Mouse (Mus musculus) limb, embryonic 15.5 days (tissue): ENCODE data around the gene Apob. TPM values are rescaled to one million over a fixed set of nuclear protein-coding genes. Genes with fewer than 3 reads are reported as not detected.
"Not testable (repeated sequence)": the region's sequence is repeated elsewhere in the genome, so short reads cannot be mapped to it uniquely, and the experiment has no call there.

Experiments used
- ATAC-seq: fragments of 200-750 bp; cut with Nextera tagmentation; 2 replicates; pipeline ENCODE4 v1.8.0; 2017; ENCODE audit warnings: low read depth, moderate TSS enrichment; ENCODE audit not compliant: insufficient number of reproducible peaks, low FRiP score, low TSS enrichment
- H3K27ac ChIP-seq: fragments of 300-500 bp; sonication (generic); 2 replicates; pipeline ENCODE4 v1.5.1; 2015; ENCODE audit warnings: moderate library complexity, mild to moderate bottlenecking, inconsistent platforms
- H3K27me3 ChIP-seq: fragments of 300-500 bp; sonication (generic); 2 replicates; pipeline ENCODE4 v1.6.1; 2015; ENCODE audit warnings: inconsistent platforms
- H3K36me3 ChIP-seq: fragments of 300-500 bp; sonication (generic); 2 replicates; pipeline ENCODE4 v1.6.1; 2015; ENCODE audit warnings: inconsistent platforms
- H3K4me1 ChIP-seq: fragments of 300-500 bp; sonication (generic); 2 replicates; pipeline ENCODE4 v1.6.1; 2015; ENCODE audit warnings: inconsistent platforms
- H3K4me2 ChIP-seq: fragments of 300-500 bp; sonication (generic); 2 replicates; pipeline ENCODE4 v1.6.1; 2015; ENCODE audit warnings: mild to moderate bottlenecking, inconsistent platforms
- H3K4me3 ChIP-seq: fragments of 300-500 bp; sonication (generic); 2 replicates; pipeline ENCODE4 v1.5.1; 2015; ENCODE audit warnings: mild to moderate bottlenecking, inconsistent platforms
- H3K9ac ChIP-seq: fragments of 300-500 bp; sonication (generic); 2 replicates; pipeline ENCODE4 v1.6.1; 2015; ENCODE audit warnings: inconsistent platforms
- H3K9me3 ChIP-seq: fragments of 300-500 bp; sonication (generic); 2 replicates; pipeline ENCODE4 v1.6.1; 2016; ENCODE audit warnings: inconsistent platforms
- WGBS: fragments of 180-500 bp; shearing (Covaris S2); methylation state at CpG from one replicate; pipeline ENCODE4 v1.1.7; 2015; 5-methylcytosine and 5-hydroxymethylcytosine counted together
- polyA plus RNA-seq: library from polyadenylated mRNA; unstranded; fragments of >200 nt; fragmentation: Nextera tagmentation; extraction: Ambion mirVana; gene quantifications from 2 replicates; pipeline ENCODE4 v1.2.1, GENCODE M21; 2015

Apob gene
- polyA plus RNA-seq, 1 experiment from 2014 or later: 0.17 TPM

DNA sequence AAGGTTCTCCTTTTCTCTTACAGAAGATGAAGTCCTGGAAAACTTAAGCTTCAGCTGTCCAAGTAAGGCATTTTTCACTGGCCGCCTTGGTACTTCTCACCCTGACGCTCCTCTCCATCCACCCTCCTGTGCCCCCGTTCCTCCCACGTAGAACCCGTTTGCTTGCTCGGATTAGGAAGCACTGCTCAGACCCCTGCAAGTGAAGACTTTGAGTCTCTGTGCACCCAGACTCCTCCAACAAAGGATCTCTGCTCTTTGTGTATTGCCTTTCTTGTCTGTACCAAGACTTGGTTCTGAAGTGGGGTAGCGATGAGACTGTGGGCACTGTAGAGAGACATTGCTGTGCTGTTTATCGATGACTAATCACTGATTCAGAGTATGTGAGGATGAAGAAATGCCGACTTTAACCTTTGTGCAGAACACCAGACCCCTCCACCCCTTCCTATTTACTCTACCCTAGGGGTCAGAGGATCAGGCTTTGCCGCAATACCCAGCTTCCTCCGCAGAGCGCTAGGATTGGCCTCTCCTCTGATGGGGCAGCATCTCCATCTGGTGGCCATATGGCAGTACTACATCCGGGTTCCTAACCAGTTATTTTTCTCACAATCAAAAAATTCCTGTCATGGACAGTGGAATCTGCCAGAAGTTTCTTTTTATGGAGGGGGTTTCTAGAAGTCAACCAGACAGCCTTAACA, 889 bp downstream of the Apob start:
- 54% methylated on average over 13 of the region's 13 CpGs for WGBS
- H3K4me1 ChIP-seq: no peaks in the 10 kb centered on the region
- 0 out of 2 replicates have a peak, but pooled peaks cover 5% of the 10 kb centered on the region for H3K27me3 ChIP-seq
- no peaks in the 10 kb centered on the region for H3K9me3 ChIP-seq
- no peak for ATAC-seq
- no peak overlapping the region for H3K27ac ChIP-seq
- H3K9ac ChIP-seq: no peak overlapping the region
- no peak overlapping the region for H3K4me3 ChIP-seq
- H3K4me2 ChIP-seq: no peak overlapping the region
- H3K36me3 ChIP-seq: no peaks in the 10 kb centered on the region

DNA sequence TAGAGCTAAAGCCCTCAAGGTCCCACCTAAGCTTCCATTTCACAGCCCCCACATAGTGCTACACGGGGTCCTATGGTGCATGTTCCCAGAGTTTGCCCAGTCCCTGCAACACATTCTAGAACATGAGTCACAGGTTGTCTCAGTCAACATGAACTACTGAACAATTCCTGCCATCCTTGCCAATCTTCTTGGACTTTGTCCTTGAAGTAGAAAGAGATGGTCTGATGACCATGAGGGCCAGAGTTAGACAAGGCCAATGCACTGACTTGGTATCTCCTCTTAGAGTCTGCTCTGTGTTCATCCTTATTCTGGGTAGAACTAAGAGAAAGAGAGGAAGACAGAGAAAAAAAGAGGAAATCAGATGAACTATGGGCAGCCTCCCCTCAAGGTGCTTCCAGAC, 7.0 kb downstream of the Apob start:
- WGBS: 86% methylated on average over 1 of the region's 1 CpGs

DNA sequence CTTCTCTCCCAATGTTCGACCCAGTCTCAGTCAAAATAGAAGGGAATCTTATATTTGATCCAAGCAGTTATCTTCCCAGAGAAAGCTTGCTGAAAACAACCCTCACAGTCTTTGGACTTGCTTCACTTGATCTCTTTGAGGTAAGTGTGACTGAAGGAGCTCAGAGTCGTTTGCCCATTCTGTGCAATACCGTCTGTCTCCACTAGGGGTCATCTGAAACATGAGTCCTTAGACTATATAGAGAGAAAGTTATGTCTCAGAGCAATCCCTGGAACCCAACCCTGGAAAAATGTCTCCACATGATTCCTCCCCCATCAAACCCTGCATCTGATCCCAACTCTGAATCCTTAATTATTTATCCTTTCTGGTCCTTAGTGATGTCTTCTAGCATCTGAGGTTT, 13.4 kb downstream of the Apob start:
- Histone ChIP-seq H3K9me3 (no peaks in the 10 kb centered on the region), H3K36me3 (no peaks in the 10 kb centered on the region), H3K4me1 (no peaks in the 10 kb centered on the region), H3K4me3 (no peak overlapping the region), H3K4me2 (no peak overlapping the region), H3K27me3 (no peaks in the 10 kb centered on the region), H3K27ac (no peak overlapping the region), H3K9ac (no peak overlapping the region)
- no peak for ATAC-seq
- 7% methylated on average over 3 of the region's 3 CpGs for WGBS

More for the DNA sequence above, 7.0 kb downstream of the Apob start:
- no peak for ATAC-seq
- H3K4me3 ChIP-seq: no peak overlapping the region
- no peak overlapping the region for H3K4me2 ChIP-seq
- H3K4me1 ChIP-seq: no peaks in the 10 kb centered on the region
- H3K9me3 ChIP-seq: no peaks in the 10 kb centered on the region
- no peak overlapping the region for H3K27ac ChIP-seq
- no peak overlapping the region for H3K9ac ChIP-seq
- no peaks in the 10 kb centered on the region for H3K27me3 ChIP-seq
- no peaks in the 10 kb centered on the region for H3K36me3 ChIP-seq

DNA sequence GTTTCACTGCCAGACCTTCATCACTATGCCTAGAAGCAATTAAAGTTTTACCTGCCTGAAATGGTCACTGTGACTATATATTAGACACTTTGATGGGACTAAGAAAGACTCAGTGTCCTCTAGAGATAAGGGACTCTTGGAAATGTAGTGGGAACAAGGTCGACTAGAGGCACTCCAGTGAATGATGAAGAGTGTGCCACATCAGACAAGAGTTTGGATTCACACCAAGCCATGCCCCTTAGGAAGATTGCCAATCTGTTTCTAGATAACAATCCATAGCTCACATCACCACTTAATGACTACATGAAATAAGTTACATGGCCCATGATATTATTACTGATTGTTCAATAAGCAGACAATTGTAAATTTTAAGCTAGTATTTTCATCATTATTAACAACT, 14.1 kb downstream of the Apob start:
- 32% methylated on average over 1 of the region's 1 CpGs for WGBS
- H3K9ac ChIP-seq: no peak overlapping the region
- H3K9me3 ChIP-seq: no peaks in the 10 kb centered on the region
- no peaks in the 10 kb centered on the region for H3K36me3 ChIP-seq
- no peak overlapping the region for H3K4me2 ChIP-seq
- no peaks in the 10 kb centered on the region for H3K27me3 ChIP-seq
- no peak for ATAC-seq
- H3K4me3 ChIP-seq: no peak overlapping the region
- H3K4me1 ChIP-seq: no peaks in the 10 kb centered on the region
- no peak overlapping the region for H3K27ac ChIP-seq

DNA sequence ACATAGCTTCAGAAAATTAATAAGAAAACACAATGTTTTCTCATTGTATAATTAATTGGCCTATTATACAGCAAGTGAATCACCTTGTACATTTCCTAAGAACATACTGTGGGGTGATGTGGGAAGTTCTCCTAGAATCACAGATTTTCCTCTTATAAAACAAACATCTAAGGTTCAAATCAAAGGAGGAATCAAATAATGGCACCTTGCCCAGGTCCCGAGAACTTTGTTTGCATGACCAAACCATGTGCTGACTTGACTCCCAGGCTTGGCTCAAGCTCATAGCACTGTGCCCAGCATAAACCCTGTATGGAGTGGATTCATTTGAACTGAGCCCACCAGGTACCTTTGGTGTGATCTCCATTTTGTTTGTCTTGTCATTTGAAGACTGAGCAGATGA, 43.5 kb downstream of the Apob start:
- no peaks in the 10 kb centered on the region for H3K4me1 ChIP-seq
- H3K4me2 ChIP-seq: no peak overlapping the region
- ATAC-seq: no peak
- no peaks in the 10 kb centered on the region for H3K36me3 ChIP-seq
- WGBS: 79% methylated on average over 1 of the region's 1 CpGs
- H3K9me3 ChIP-seq: no peaks in the 10 kb centered on the region
- H3K27me3 ChIP-seq: no peaks in the 10 kb centered on the region
- H3K9ac ChIP-seq: no peak overlapping the region
- H3K4me3 ChIP-seq: no peak overlapping the region
- no peak overlapping the region for H3K27ac ChIP-seq

DNA sequence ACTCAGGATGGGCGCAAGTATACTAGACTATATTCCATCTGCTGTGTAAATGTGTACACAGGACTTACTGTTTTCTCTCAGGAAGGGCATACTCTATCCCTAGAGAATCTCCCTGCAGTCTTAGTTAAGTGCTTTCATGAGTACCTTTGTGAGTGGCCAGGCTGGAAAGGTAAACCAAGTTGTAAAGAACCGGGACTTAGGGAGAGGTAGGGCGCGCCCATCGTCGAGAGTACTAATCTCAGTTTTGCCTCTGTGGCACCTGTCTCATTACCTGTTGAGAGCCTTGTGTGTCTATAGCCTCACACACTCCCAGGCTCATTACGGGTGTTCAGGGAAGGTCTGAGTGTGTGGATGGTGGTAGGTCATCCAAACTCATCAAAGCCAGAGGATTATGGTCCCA, 52.1 kb downstream of the Apob start:
- ATAC-seq: no peak
- 83% methylated on average over 7 of the region's 7 CpGs for WGBS
- no peaks in the 10 kb centered on the region for H3K36me3 ChIP-seq
- H3K9me3 ChIP-seq: no peaks in the 10 kb centered on the region
- H3K27ac ChIP-seq: no peak overlapping the region
- no peak overlapping the region for H3K9ac ChIP-seq
- H3K27me3 ChIP-seq: no peaks in the 10 kb centered on the region
- H3K4me3 ChIP-seq: no peak overlapping the region
- H3K4me1 ChIP-seq: no peaks in the 10 kb centered on the region
- no peak overlapping the region for H3K4me2 ChIP-seq

DNA sequence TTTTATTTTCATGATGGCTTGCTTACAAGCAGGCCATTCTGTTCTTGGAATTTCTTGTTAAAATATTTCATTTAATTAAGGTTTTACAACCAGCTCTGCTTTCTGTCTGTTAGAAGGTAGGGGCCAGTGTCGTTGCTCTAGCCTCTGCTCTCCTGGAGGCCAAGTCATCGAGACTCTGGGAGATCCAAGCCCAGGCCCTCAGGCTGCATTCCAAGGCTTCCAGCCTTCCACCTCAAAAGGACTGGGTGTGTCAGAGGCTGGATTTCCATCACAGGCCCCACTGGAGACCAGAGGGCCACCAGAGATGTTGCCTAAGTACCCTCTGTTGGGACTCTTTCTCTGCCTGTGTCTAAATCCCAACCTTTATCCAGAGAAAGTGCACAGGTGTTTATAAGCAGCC, 52.6 kb downstream of the Apob start:
- Histone ChIP-seq H3K9me3 (no peaks in the 10 kb centered on the region), H3K4me3 (no peak overlapping the region), H3K27ac (no peak overlapping the region), H3K4me2 (no peak overlapping the region), H3K9ac (no peak overlapping the region), H3K27me3 (no peaks in the 10 kb centered on the region), H3K36me3 (no peaks in the 10 kb centered on the region), H3K4me1 (no peaks in the 10 kb centered on the region)
- WGBS: 14% methylated on average over 2 of the region's 2 CpGs
- no peak for ATAC-seq

DNA sequence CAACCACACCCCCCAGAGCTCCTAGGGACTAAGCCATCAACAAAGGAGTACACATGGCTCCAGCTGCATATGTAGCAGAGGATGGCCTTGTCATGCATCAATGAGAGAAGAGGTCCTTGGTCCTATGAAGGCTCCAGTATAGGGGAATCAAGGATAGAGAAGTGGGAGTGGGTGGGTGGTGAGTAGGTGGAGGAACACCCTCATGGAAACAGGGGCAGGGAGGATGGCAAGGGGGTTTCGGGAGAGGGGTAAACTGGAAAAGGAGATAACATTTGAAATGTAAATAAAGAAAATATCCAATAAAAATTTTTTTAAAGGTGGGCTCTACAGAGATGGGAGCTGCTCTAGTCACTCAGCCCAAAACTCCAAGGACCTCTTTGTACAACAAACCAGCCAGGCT, 53.7 kb downstream of the Apob start:
- not testable (repeated sequence) for H3K9ac ChIP-seq, H3K27me3 ChIP-seq, H3K9me3 ChIP-seq, H3K27ac ChIP-seq, H3K4me3 ChIP-seq, H3K4me1 ChIP-seq, ATAC-seq, H3K4me2 ChIP-seq, H3K36me3 ChIP-seq
- 87% methylated on average over 1 of the region's 1 CpGs for WGBS

DNA sequence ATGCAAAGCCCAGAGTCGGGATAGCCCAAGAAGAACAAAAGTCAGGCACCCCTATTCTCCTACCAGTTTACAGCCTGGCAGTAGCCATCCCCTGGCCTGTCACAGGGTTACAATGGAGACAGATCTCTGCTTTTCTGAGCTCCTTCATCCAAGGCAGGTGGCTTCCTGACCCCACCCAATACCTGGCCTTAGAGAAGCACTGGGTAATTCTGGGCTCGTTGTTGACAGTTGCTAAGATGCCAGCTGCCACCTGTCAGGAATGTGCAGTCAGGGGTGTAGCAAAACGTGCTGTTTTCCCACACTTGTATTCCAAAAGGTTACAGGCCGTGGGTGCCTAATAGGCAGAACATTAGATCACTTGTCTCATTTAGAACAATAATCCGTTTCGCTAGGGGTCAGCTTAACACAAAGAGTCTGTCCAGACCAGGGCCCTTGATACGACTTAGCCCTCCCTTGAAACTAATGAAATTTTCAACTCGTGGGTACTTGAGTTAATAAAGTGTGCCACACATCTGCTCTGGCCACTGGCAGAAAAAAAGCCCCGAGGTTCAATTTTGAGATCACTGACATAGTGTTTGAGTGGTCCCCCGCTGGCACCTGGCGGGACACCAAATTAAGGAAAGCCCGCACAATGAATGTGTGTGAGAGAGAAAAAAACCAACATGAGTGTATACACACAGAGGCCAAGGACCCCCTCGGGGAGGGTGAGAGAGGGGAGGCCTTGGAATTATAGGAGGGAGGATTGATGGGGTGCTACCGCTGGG, 54.3 kb downstream of the Apob start:
- no peak overlapping the region for H3K4me2 ChIP-seq
- H3K4me1 ChIP-seq: no peaks in the 10 kb centered on the region
- H3K4me3 ChIP-seq: no peak overlapping the region
- H3K9ac ChIP-seq: no peak overlapping the region
- H3K27ac ChIP-seq: no peak overlapping the region
- WGBS: 23% methylated on average over 14 of the region's 14 CpGs
- H3K9me3 ChIP-seq: no peaks in the 10 kb centered on the region
- H3K36me3 ChIP-seq: no peaks in the 10 kb centered on the region
- H3K27me3 ChIP-seq: no peaks in the 10 kb centered on the region
- no peak for ATAC-seq

DNA sequence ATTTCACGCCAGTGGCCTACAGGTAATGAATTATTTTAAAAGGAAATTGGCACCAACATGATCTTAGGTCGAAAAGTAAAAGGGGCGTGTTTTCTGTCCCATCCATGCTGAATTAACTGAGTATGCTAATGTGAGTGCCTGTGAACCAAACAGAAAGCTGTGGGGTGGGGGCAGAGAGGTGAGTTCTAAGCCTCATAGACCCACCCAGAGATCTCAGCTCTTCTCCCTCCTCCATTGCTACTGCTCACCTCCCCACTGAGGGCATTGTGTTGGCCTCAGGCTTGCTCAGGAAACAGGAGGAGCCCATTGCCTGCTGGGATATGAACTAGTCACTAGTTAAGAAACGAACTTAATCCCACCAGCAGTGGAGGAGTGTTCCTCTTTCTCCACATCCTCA, 54.9 kb downstream of the Apob start:
- Histone ChIP-seq H3K27me3 (no peaks in the 10 kb centered on the region), H3K27ac (no peak overlapping the region), H3K4me3 (no peak overlapping the region), H3K9me3 (no peaks in the 10 kb centered on the region), H3K36me3 (no peaks in the 10 kb centered on the region), H3K9ac (no peak overlapping the region), H3K4me1 (no peaks in the 10 kb centered on the region), H3K4me2 (no peak overlapping the region)
- WGBS: 27% methylated on average over 4 of the region's 4 CpGs
- no peak for ATAC-seq

DNA sequence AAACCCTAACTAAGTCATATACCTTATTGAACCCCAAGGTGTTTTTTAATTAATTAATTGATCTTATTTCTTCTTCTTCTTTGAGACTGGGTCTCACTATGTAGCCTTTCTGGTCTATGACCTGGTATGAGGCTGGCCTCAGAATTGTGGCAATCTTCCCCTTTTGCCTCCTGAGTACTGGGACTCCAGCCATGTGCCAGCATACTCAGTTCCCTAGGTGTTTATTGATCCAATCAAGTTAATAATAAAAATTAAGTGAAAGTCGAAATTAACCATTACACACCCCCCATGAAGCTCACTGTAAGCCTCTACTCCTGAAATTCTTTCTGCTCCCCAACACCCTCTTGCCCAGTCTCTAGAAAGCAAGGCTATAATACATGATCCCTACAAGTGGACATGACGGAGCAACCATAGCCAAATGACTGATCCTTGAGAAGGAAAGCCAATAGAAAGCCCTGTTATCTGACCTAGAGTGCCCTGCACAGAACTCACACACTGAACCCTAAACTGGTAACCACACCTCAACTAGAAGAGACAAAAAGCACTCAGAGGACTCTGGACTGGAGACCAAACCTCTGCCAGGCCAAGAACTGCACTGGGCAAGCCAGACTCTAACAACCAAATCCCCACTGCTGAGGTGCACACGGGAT, 60.8 kb downstream of the Apob start:
- no peak overlapping the region for H3K9ac ChIP-seq
- H3K4me3 ChIP-seq: no peak overlapping the region
- no peak overlapping the region for H3K27ac ChIP-seq
- 75% methylated on average over 3 of the region's 3 CpGs for WGBS
- ATAC-seq: no peak
- H3K4me2 ChIP-seq: no peak overlapping the region
- H3K27me3 ChIP-seq: no peaks in the 10 kb centered on the region
- no peaks in the 10 kb centered on the region for H3K4me1 ChIP-seq
- no peaks in the 10 kb centered on the region for H3K9me3 ChIP-seq
- no peaks in the 10 kb centered on the region for H3K36me3 ChIP-seq

DNA sequence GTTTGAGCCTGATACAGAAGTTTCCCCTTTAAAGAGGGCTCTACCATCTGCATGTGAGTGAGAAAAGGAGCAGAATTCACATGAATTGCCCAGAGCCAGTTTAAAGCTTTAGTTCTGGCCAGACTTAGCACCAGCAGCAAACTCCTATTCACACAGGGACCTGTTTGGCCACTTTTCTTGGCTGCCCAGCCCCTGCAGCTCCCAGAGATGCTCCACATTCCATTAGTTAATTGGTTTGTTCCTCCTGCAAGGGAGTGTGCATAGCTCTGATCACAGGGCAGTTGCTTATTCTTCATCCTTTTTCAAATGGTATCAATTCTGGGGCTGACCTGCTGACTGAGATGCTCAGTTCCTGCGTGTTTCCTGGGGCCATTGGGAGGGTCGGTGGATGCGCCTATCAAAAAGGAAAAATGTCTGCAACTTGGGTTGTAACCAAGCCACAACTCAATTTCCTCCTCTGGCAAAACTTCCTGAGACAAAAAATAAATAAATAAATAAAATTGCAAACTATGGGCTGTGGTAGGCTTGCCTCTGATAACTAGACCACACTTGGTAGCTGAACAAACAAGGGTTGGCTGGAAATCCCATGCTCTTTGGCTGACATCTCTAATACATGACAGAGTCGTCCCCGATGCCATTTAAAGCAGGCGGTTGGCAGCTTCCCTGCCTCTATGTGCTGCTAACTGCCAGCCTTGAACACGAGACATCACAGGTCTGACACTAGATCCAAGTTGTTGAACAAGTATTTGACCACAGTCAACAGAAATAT, 65.4 kb downstream of the Apob start:
- Histone ChIP-seq H3K4me3 (no peak overlapping the region), H3K27ac (no peak overlapping the region), H3K4me2 (no peak overlapping the region), H3K36me3 (no peaks in the 10 kb centered on the region), H3K9ac (no peak overlapping the region), H3K9me3 (no peaks in the 10 kb centered on the region), H3K27me3 (no peaks in the 10 kb centered on the region), H3K4me1 (no peaks in the 10 kb centered on the region)
- 65% methylated on average over 7 of the region's 7 CpGs for WGBS
- no peak for ATAC-seq
